Mouse (Mus musculus) hindbrain, embryonic 15.5 days (tissue): ENCODE measurements around the gene Syt3. TPM values are rescaled to one million over a fixed set of nuclear protein-coding genes. Genes with fewer than 3 reads are reported as not detected.

ENCODE experiments used
- ATAC-seq: fragments of 200-750 bp; cut with Nextera tagmentation; 2 replicates; pipeline ENCODE4 v1.8.0; 2017; ENCODE audit warnings: low read depth, moderate number of reproducible peaks, moderate TSS enrichment; ENCODE audit not compliant: low FRiP score
- H3K27ac ChIP-seq: fragments of 300-500 bp; sonication (generic); replicated peaks from 2 replicates; pipeline ENCODE4 v1.5.1; 2015; ENCODE audit warnings: mild to moderate bottlenecking, inconsistent platforms
- H3K27me3 ChIP-seq: fragments of 300-500 bp; sonication (generic); 2 replicates; pipeline ENCODE4 v1.6.1; 2015; ENCODE audit warnings: control low read depth, inconsistent platforms
- H3K36me3 ChIP-seq: fragments of 300-500 bp; sonication (generic); 2 replicates; pipeline ENCODE4 v1.6.1; 2015; ENCODE audit warnings: control low read depth, inconsistent platforms
- H3K4me1 ChIP-seq: fragments of 300-500 bp; sonication (generic); replicated peaks from 2 replicates; pipeline ENCODE4 v1.6.1; 2015; ENCODE audit warnings: control low read depth, inconsistent platforms
- H3K4me2 ChIP-seq: fragments of 300-500 bp; sonication (generic); 2 replicates; pipeline ENCODE4 v1.6.1; 2015; ENCODE audit warnings: moderate library complexity, mild to moderate bottlenecking, inconsistent platforms
- H3K4me3 ChIP-seq: fragments of 300-500 bp; sonication (generic); 2 replicates; pipeline ENCODE4 v1.5.1; 2015; ENCODE audit warnings: mild to moderate bottlenecking, inconsistent platforms
- H3K9ac ChIP-seq: fragments of 300-500 bp; sonication (generic); 2 replicates; pipeline ENCODE4 v1.6.1; 2015; ENCODE audit warnings: inconsistent platforms
- H3K9me3 ChIP-seq: fragments of 300-500 bp; sonication (generic); 2 replicates; pipeline ENCODE4 v1.6.1; 2016; ENCODE audit warnings: control low read depth, inconsistent platforms
- WGBS: fragments of 180-500 bp; shearing (Covaris S2); methylation state at CpG from one replicate; pipeline ENCODE4 v1.1.7; 2015; 5-methylcytosine and 5-hydroxymethylcytosine counted together
- polyA plus RNA-seq: library from polyadenylated mRNA; unstranded; fragments of >200 nt; fragmentation: Nextera tagmentation; extraction: Ambion mirVana; gene quantifications from 2 replicates; pipeline ENCODE4 v1.2.1, GENCODE M21; 2015

Gene Syt3
- polyA plus RNA-seq, 1 experiment from 2014 or later = 68.8 TPM

DNA sequence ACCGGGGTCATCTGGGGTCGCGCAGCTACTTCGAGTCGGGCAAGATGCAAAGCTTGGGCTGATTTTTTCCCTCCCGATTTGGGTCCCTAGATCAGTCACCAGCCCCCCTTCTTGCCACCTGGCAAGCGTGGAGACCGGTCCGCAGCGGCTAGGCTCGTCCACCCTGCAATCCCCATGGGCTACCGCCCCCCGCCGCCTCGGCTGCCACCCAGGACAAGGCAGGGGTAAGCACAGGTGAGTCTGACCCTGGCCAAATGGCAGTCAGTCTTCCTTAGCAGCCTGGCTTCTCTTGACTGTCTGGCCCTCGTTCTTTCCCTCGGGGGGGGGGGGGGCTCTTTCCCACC is 786 bp downstream of the Syt3 start:
- Histone ChIP-seq H3K27ac (peak overlapping the region; percentile 78), H3K36me3 (no peaks in the 10 kb centered on the region), H3K27me3 (no peaks in the 10 kb centered on the region), H3K4me1 (peaks cover 25% of the 10 kb centered on the region; the same call in 1 of the 2 replicates), H3K9me3 (no peaks in the 10 kb centered on the region), H3K4me3 (peak overlapping the region; percentile 67), H3K4me2 (peak overlapping the region; percentile 93), H3K9ac (peak overlapping the region; percentile 73)
- ATAC-seq = peak; percentile 74
- WGBS = 3% methylated on average over 11 of the region's 17 CpGs

DNA sequence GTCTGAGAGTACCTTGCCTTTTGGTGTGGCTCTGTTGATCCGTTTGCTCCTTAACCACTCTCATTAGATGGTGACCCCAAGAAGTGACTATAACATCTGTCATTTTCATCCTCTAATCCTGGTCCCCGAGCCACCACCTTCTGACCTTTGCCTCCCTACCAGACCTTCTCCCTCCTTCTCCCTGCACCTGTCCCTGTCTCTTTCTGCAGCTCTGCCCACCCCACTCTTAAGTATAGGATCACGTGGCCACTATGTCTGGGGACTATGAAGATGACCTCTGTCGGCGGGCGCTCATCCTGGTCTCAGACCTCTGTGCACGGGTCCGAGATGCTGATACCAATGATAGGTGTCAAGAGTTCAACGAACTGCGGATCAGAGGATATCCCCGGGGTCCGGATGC is 1.8 kb downstream of the Syt3 start, which contains the start of gene 1700008O03Rik:
TSS of gene 1700008O03Rik (minus strand) at position 101 of the 400 bp plus-strand sequence.
- H3K4me3 ChIP-seq = peak within 1 kb of the TSS; percentile 67
- ATAC-seq = no peak
- no peaks in the 10 kb centered on the region for H3K36me3 ChIP-seq
- peak within 1 kb of the TSS; percentile 93 for H3K4me2 ChIP-seq
- H3K9ac ChIP-seq = peak within 1 kb of the TSS; percentile 73
- H3K9me3 ChIP-seq = no peaks in the 10 kb centered on the region
- peaks cover 25% of the 10 kb centered on the region; the same call in 1 of the 2 replicates for H3K4me1 ChIP-seq
- no peaks in the 10 kb centered on the region for H3K27me3 ChIP-seq
- WGBS = 83% methylated on average over 12 of the region's 12 CpGs
- H3K27ac ChIP-seq = peak within 1 kb of the TSS; percentile 78

DNA sequence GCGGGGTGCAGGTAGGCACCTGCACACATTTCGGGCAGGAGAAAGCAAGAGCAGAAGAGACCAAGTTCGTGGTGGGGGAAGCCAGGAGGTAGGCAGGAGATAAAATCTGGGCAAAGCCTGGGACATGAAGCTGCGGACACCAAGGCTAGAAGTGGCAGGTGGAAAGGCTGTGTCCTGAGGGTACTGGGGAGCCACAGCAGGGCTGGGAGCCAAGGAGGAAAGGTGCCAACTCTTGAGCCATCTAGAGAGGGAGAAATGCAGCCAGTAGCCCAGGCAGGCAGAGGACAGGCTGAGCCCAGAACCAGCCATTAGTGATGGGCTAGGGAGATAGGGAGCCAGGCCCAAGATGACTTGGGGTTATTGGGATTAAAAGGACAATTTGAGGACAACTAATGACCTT is 7.9 kb downstream of the Syt3 start:
- H3K9me3 ChIP-seq = no peaks in the 10 kb centered on the region
- H3K36me3 ChIP-seq = no peaks in the 10 kb centered on the region
- no peak overlapping the region for H3K27ac ChIP-seq
- no peaks in the 10 kb centered on the region for H3K27me3 ChIP-seq
- no peak for ATAC-seq
- no peak overlapping the region for H3K9ac ChIP-seq
- H3K4me2 ChIP-seq = no peak overlapping the region
- no peak overlapping the region for H3K4me3 ChIP-seq
- no peaks in the 10 kb centered on the region for H3K4me1 ChIP-seq
- 85% methylated on average over 4 of the region's 4 CpGs for WGBS

DNA sequence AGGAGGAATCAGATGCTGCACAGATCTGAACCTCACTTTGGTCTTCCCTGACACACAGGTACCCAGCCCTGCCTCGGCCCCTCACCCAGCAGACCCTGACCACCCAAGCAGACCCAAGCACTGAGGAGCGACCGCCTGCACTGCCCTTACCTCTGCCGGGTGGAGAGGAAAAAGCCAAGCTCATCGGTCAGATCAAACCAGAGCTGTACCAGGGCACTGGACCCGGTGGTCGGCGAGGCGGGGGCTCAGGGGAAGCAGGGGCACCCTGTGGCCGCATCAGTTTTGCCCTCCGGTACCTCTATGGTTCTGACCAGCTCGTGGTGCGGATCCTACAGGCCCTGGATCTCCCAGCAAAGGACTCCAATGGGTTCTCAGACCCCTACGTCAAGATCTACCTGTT is 8.4 kb downstream of the Syt3 start:
- H3K4me3 ChIP-seq = no peak overlapping the region
- WGBS = 87% methylated on average over 14 of the region's 14 CpGs
- no peaks in the 10 kb centered on the region for H3K4me1 ChIP-seq
- H3K9me3 ChIP-seq = no peaks in the 10 kb centered on the region
- ATAC-seq = no peak
- H3K9ac ChIP-seq = no peak overlapping the region
- no peak overlapping the region for H3K27ac ChIP-seq
- no peaks in the 10 kb centered on the region for H3K27me3 ChIP-seq
- H3K36me3 ChIP-seq = no peaks in the 10 kb centered on the region
- H3K4me2 ChIP-seq = no peak overlapping the region

DNA sequence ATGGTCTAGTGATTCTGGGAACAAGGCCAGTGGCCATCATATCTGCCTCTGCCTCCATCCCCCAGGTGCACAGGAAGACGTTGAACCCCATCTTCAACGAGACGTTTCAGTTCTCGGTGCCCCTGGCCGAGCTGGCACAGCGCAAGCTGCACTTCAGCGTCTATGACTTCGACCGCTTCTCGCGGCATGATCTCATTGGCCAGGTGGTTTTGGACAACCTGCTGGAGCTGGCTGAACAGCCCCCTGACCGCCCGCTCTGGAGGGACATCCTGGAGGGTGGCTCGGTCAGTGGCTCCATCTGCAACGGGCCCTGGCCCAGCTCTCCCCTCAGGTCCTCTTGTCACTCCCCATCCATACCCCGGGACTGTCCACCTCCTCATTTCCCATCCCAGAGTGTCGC is 9.4 kb downstream of the Syt3 start:
- Histone ChIP-seq H3K36me3 (no peaks in the 10 kb centered on the region), H3K9ac (no peak overlapping the region), H3K27me3 (no peaks in the 10 kb centered on the region), H3K4me3 (no peak overlapping the region), H3K9me3 (no peaks in the 10 kb centered on the region), H3K4me2 (no peak overlapping the region), H3K27ac (no peak overlapping the region), H3K4me1 (no peaks in the 10 kb centered on the region)
- ATAC-seq = no peak
- WGBS = 91% methylated on average over 17 of the region's 17 CpGs

- peak; percentile 61 for ATAC-seq
- Histone ChIP-seq H3K4me1 (no peaks in the 10 kb centered on the region), H3K9ac (no peak overlapping the region), H3K9me3 (no peaks in the 10 kb centered on the region), H3K4me2 (no peak overlapping the region), H3K27ac (no peak overlapping the region), H3K4me3 (no peak overlapping the region), H3K36me3 (no peaks in the 10 kb centered on the region), H3K27me3 (no peaks in the 10 kb centered on the region)
- 21% methylated on average over 3 of the region's 3 CpGs for WGBS
Observed at GRCm38 (mm10) chr7:44398570-44398969, 14.7 kb downstream of the Syt3 start.

- no peaks in the 10 kb centered on the region for H3K27me3 ChIP-seq
- WGBS = 88% methylated on average over 6 of the region's 6 CpGs
- H3K36me3 ChIP-seq = no peaks in the 10 kb centered on the region
- no peaks in the 10 kb centered on the region for H3K9me3 ChIP-seq
- no peak overlapping the region for H3K4me2 ChIP-seq
- H3K9ac ChIP-seq = no peak overlapping the region
- no peak for ATAC-seq
- no peak overlapping the region for H3K27ac ChIP-seq
- no peak overlapping the region for H3K4me3 ChIP-seq
- H3K4me1 ChIP-seq = peaks cover 10% of the 10 kb centered on the region
Observed at GRCm38 (mm10) chr7:44401673-44402072, 17.8 kb downstream of the Syt3 start.

DNA sequence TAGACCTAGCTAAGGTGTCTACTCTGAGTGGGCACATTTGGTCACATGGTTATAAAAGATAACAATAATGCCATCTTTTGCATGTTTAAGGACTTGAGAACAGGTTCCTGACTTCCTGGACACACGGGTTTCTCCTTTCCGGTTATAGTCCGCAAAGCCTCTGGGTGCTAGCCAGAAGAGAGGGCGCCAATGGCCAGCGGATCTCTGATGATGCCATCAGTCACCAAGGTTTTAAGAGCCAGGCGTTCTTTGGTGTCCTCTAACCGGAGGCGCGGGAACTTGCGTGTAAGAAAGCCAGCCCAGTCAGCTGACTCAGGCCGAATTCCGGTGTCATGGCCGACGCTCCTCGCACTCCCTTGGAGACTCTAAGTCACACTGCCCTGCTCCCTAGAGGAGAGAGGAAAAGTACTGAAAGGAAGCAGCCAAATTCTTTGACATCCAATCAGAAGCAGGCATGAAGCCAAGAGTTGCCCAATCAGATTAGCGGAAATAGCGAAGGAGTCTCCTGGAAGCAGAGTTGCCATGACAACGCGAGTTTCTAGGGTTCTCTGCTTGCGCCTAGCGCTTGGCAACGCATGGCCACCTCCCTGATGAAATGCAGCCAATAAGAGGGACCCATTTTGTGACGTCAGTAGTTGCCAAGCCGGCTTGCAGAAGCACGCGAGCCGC is 21.6 kb downstream of the Syt3 start:
- H3K4me3 ChIP-seq = peak overlapping the region; percentile 46
- WGBS = 1% methylated on average over 27 of the region's 27 CpGs

DNA sequence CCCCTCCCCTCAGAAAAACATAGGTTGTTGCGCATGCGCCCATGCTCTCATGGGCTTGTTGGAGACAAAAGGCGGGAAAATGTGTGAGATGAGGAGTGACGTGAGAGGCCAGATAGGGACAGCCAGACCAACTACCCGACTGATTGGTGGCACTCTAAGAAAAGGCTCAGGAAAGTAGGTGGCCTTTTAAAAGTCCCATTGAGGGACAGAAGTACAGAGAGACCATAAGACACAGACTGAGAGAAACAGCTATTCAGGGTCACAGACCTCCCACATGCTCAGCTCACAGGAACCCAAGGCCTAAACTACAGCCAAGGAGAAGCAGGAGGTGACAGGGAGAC is 22.1 kb downstream of the Syt3 start:
- H3K4me1 ChIP-seq = peaks cover 10% of the 10 kb centered on the region
- H3K9me3 ChIP-seq = no peaks in the 10 kb centered on the region
- H3K36me3 ChIP-seq = no peaks in the 10 kb centered on the region
- WGBS = under 1% methylated on average over 5 of the region's 5 CpGs
- peak overlapping the region; percentile 71; the same call in 1 of the 2 replicates for H3K4me2 ChIP-seq
- H3K4me3 ChIP-seq = no peak overlapping the region
- no peak for ATAC-seq
- H3K27me3 ChIP-seq = no peaks in the 10 kb centered on the region
- no peak overlapping the region for H3K27ac ChIP-seq
- no peak overlapping the region for H3K9ac ChIP-seq

More for the DNA sequence above, 21.6 kb downstream of the Syt3 start:
- H3K27me3 ChIP-seq = no peaks in the 10 kb centered on the region
- no peaks in the 10 kb centered on the region for H3K9me3 ChIP-seq
- no peaks in the 10 kb centered on the region for H3K36me3 ChIP-seq
- H3K4me1 ChIP-seq = peaks cover 10% of the 10 kb centered on the region
- H3K4me2 ChIP-seq = peak overlapping the region; percentile 71
- peak overlapping the region; percentile 46 for H3K9ac ChIP-seq
- H3K27ac ChIP-seq = peak overlapping the region; percentile 93
- peak; percentile 98 for ATAC-seq

DNA sequence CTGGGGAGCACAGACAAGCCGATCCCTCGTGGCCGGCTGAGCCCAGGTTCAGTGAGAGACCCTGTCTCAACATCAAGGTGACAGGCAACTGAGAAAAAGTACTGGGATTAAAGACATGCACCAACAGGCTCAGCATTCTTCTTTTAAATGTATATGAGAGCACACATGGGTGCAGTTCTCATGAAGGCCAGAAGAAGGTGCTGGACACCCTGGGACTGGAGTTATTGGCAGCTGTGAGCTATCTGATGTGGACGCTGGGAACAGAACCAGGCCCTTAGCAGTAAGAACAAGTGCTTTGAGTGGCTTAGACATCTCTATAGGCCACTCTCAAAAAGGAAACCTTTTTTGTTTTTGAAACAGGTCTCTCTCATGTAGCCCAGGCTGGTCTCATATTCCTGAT is 27.2 kb downstream of the Syt3 start:
- H3K27me3 ChIP-seq = no peaks in the 10 kb centered on the region
- no peak overlapping the region for H3K4me3 ChIP-seq
- H3K9ac ChIP-seq = no peak overlapping the region
- H3K4me2 ChIP-seq = no peak overlapping the region
- H3K36me3 ChIP-seq = no peaks in the 10 kb centered on the region
- 88% methylated on average over 4 of the region's 4 CpGs for WGBS
- H3K27ac ChIP-seq = no peak overlapping the region
- H3K4me1 ChIP-seq = peaks cover 1% of the 10 kb centered on the region
- ATAC-seq = no peak
- no peaks in the 10 kb centered on the region for H3K9me3 ChIP-seq

DNA sequence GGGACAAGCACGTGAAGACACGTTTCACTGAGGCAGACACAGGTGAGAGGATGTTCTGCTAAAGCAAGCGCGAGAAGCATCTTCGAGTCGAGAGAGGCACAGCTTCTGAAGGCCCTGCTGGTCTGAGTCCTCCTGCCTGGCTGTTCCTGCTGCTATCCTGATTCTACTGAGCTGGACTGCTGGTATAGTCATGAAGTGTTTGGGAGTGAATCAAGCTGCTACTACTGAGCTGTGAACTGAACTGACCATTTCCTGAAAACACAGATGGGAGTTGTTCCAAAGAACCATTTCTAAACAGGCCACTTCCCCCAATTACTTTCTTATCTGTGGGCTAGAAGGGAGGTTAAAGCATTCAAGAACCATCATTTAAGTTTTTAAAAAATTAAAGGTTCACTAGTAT is 29.4 kb downstream of the Syt3 start:
- Histone ChIP-seq H3K27me3 (no peaks in the 10 kb centered on the region), H3K4me3 (no peak overlapping the region), H3K9ac (no peak overlapping the region), H3K4me1 (no peaks in the 10 kb centered on the region), H3K9me3 (no peaks in the 10 kb centered on the region), H3K36me3 (no peaks in the 10 kb centered on the region), H3K4me2 (no peak overlapping the region), H3K27ac (no peak overlapping the region)
- ATAC-seq = no peak
- WGBS = 89% methylated on average over 6 of the region's 6 CpGs

DNA sequence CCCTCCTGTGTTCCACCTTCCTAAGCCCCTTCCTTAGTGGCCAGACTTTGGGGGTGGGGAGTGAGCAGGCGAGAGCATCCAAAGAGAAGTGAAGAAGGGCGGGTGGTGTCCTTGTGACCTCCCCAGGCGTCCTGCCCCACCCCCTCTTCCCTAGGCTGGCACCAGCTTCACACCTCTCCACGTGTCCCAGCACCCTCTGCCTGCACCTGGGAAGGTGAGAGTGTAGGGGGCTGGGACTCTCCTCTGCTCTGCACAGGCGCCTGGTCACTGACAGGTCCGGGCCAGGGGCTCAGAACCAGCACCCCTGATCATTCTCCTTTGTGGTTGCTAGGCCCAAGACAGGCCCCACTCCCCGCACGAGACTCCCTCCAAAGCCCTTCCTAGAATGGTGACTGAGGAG is 43.8 kb downstream of the Syt3 start:
- Histone ChIP-seq H3K9me3 (no peaks in the 10 kb centered on the region), H3K27me3 (no peaks in the 10 kb centered on the region), H3K36me3 (no peaks in the 10 kb centered on the region), H3K27ac (peak overlapping the region; percentile 100), H3K4me3 (peak overlapping the region; percentile 92), H3K4me2 (peak overlapping the region; percentile 63), H3K9ac (peak overlapping the region; percentile 47; the same call in 1 of the 2 replicates), H3K4me1 (peaks cover 46% of the 10 kb centered on the region)
- WGBS = 17% methylated on average over 8 of the region's 8 CpGs
- no peak; the same call in 1 of the 2 replicates for ATAC-seq
